Mouse (Mus musculus): ENCODE data around the gene Inafm1.

GRCm38 (mm10) chr7:16280721-16281120 lies 7.3 kb upstream of the Inafm1 start:
- TF ChIP-seq POLR2A (IDR thresholded peaks at IDR 0.05; ENCODE audit: control insufficient read depth, extremely low read depth, insufficient read depth, low read length, poor library complexity) (no peak), CTCF (IDR thresholded peaks at IDR 0.05; ENCODE audit: borderline replicate concordance, control insufficient read depth, extremely low read depth, insufficient read depth, low read length, poor library complexity) (no peak)

Measured in thymus, adult 2 months (tissue).